Mouse (Mus musculus) heart, adult 2 months (tissue): ENCODE data around the gene Ddx31.

Experiments
- CTCF ChIP-seq: fragments of 200-600 bp; IDR thresholded peaks from 2 replicates; pipeline ENCODE4 v1.8.1; 2022; ENCODE audit warnings: antibody characterized with exemption, mild to moderate bottlenecking, moderate library complexity
- EP300 ChIP-seq: fragments of 200-500 bp; IDR thresholded peaks from 2 replicates; pipeline ENCODE4 v1.6.1; 2011; ENCODE audit warnings: low read depth, low read length, control low read depth; ENCODE audit not compliant: insufficient read depth

DNA sequence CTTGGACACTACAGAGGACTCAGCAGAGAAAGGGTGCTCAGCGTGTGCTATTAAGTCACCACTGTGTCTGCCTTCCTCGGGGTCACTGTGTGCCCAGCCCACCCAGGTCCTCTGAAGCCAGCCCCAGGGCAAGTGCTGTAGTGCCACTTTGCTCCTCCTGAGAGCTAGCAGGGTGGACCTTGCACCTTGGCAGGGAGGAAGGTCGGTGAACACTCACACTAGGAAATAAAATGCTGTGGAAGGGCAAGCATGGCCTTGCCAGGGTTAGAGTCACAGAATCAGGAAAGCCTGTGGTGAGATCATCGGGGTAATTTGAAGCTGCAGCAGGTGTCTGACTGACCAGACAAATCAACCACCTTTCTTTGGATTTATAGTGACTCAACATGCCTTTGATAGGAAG, 65.4 kb downstream of the Ddx31 start:
- TF ChIP-seq CTCF (no peak), EP300 (no peak)
